Mouse (Mus musculus) adrenal gland, adult 18-20 months (tissue): ENCODE measurements at regions not wholly inside any gene's neighbourhood (a gene's known extent, or its start where the extent isn't known, plus 50 kb on each side); places are given as distances from the start of the nearest gene placed in this dataset.

Source experiments
- DNase-seq, 2 experiments: peaks; one replicate each; pipeline ENCODE4 v3.0.0; 2021 to 2022; ENCODE audit warnings: low spot score in 2 of 2
- microRNA-seq, 2 experiments: library from miRNA; unstranded; fragments of <30 nt; microRNA quantifications; one replicate each; pipeline ENCODE4 v1.2.0; 2021; ENCODE audit warnings: borderline number of aligned reads in 2 of 2

GRCm38 (mm10) chr11:37364430-37364829, 128.7 kb upstream of the Tenm2 start:
- DNase-seq: no peak

DNA sequence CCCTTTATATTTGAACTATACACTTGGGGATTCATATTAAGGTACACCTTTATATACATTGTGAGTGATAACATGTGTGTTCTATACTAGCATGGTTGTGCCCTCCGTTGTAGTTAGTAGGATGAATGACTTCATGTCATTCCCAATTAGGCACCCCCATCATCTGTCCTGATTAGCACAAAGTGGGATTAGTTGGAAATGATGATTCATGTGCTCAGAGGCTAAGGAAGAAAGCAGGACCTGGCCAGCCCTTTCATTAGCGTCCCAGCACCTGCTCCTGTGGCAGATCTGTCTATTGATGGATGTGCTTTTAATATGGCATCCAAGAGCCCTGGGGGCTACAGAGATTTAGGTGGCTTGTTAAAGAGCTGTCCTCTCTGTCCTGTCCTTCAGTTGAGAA, 119.3 kb upstream of the Tenm2 start:
- DNase-seq: no peak

DNA sequence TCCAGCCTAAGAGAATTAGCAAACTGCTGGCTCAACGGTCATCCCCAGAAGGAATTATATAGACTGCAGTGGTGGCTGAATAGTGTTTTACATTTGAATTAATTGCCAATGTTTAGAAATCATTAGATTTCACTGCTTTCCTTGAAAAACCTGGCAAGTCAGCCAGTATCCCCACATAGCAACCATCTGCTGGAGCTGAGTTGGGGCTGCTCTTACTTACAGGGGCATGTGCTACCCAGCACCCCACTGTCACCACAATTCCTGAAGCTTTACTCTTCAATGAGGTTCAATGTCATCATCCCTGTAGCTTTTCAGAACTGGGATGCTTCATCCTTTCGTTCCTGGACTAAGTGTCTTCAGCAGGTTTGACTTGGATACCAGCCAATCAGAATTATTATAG, 73.9 kb upstream of the Tenm2 start:
- DNase-seq: no peak

DNA sequence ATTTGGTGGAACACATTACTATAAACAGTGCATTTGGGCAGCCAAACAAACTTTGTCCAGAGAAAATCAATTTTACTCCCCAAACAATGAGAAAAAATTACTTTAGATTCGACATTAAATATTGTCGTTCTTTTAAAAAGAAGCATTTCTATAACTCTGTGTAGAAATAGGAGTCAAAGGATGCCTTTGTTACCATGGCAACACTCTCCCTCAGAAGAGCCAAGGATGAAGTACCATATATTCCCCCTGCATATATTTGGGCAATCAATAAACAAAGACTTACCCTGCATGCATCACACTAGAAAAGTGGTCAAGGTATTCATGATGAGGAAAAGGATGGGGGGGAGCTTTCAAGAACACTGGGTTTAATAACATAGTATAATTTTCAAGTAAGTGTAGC, 70.9 kb upstream of the Tenm2 start:
- DNase-seq: no peak

Small RNA genes in the stretch of these regions (microRNA-seq; reads per million reads assigned to microRNA genes)
- gene Gm25693: 0 reads per million in 2 experiments
